36 mouse cellular contexts compared by ENCODE assay signal in the genomic region with DNA sequence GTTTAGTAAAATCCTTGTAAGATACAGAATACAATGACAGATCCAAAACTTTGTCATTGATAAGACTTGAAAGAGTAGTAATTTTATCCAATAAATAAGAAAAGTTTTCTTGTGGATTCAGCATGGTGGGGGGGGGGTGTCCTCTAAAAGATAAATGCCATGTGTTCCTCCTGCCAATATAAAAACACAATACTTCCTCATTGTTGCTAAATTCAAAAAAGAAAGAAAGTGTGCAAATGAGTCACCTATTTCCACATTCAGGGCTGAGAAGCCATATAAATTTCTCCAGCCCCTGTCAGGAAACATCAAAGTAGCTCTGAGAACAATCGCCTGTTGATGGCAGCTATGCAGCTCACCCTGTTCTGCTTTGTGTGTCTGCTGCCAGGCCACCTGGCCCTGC. TPM values are rescaled to one million over a fixed set of nuclear protein-coding genes. Genes with fewer than 3 reads are reported as not detected.
DNase-seq lines count a peak whose midpoint lies in the region; ATAC-seq and TF ChIP-seq lines count a peak whose summit lies in the region.
"Had no signal": no experiment of that assay in that cellular context is flagged by ENCODE, and none has a peak within 500 bp of the region (broad histone marks: within the 10 kb centered on the region; RNA-seq: fewer than 3 reads in every experiment).

Gene Mmp7 (plus strand): TSS at position 301 of the 400 bp plus-strand sequence.

- peak; percentile 55 for ATAC-seq in granulocyte monocyte progenitor cell, adult 5-6 weeks (replicated peaks; ENCODE audit: poor library complexity, severe bottlenecking)
- peak; percentile 47; the same call in 1 of the 2 replicates for ATAC-seq in intestine, postnatal 0 days
- no peak for ATAC-seq in hindbrain, embryonic 12.5 days (ENCODE audit: low FRiP score)
- ATAC-seq: forebrain, embryonic 15.5 days; hindbrain, postnatal 0 days; inflammation-experienced regulatory T-cells, adult 6 months; Patski had no signal

- TF ChIP-seq POLR2A in small intestine, adult 2 months (IDR thresholded peaks at IDR 0.05; ENCODE audit: low read depth, low read length): no peak

- H3K27ac ChIP-seq in intestine, postnatal 0 days (ENCODE audit: low read depth, low read length): no peak within 1 kb of the TSS
- H3K27ac ChIP-seq in small intestine, adult 2 months (ENCODE audit: insufficient read depth, low read depth, low read length): peak within 1 kb of the TSS; percentile 26; the same call in 1 of the 2 replicates
- no peak within 1 kb of the TSS for H3K27ac ChIP-seq in hindbrain, embryonic 12.5 days
- H3K27ac ChIP-seq in hindbrain, embryonic 10.5 days: no peak within 1 kb of the TSS
- H3K27ac ChIP-seq: embryonic facial prominence, embryonic 10.5 days; embryonic facial prominence, embryonic 13.5 days; forebrain, embryonic 12.5 days; forebrain, embryonic 15.5 days; heart, adult 2 months; heart, embryonic 10.5 days; heart, embryonic 13.5 days; hindbrain, embryonic 14.5 days; hindbrain, postnatal 0 days had no signal

- WGBS in intestine, postnatal 0 days: 41% methylated on average over 1 of the region's 1 CpGs
- 19% methylated on average over 1 of the region's 1 CpGs for WGBS in small intestine, adult 2 months
- WGBS in hindbrain, embryonic 12.5 days: 88% methylated on average over 1 of the region's 1 CpGs
- WGBS in hindbrain, embryonic 10.5 days: 80% methylated on average over 1 of the region's 1 CpGs

- no peak within 1 kb of the TSS for H3K4me3 ChIP-seq in intestine, postnatal 0 days (ENCODE audit: low read depth, low read length)
- H3K4me3 ChIP-seq in small intestine, adult 2 months (ENCODE audit: low read depth, low read length): peak within 1 kb of the TSS; percentile 16; the same call in 1 of the 2 replicates
- H3K4me3 ChIP-seq in hindbrain, embryonic 12.5 days: no peak within 1 kb of the TSS
- no peak within 1 kb of the TSS for H3K4me3 ChIP-seq in hindbrain, embryonic 10.5 days
- H3K4me3 ChIP-seq: embryonic facial prominence, embryonic 10.5 days; embryonic facial prominence, embryonic 13.5 days; erythroblast, embryonic 14.5 days; forebrain, embryonic 12.5 days; forebrain, embryonic 15.5 days; heart, adult 2 months; heart, embryonic 10.5 days; heart, embryonic 13.5 days had no signal

- H3K27me3 ChIP-seq in intestine, postnatal 0 days (replicated peaks; ENCODE audit: control insufficient read depth, insufficient read depth, low read length): no peaks in the 10 kb centered on the region
- no peaks in the 10 kb centered on the region for H3K27me3 ChIP-seq in small intestine, adult 2 months (ENCODE audit: control insufficient read depth, insufficient read depth, low read length)
- H3K27me3 ChIP-seq in hindbrain, embryonic 12.5 days: no peaks in the 10 kb centered on the region
- no peaks in the 10 kb centered on the region for H3K27me3 ChIP-seq in hindbrain, embryonic 10.5 days (ENCODE audit: insufficient read depth, poor library complexity, severe bottlenecking)
- H3K27me3 ChIP-seq: CH12.LX; embryonic facial prominence, embryonic 13.5 days; forebrain, embryonic 12.5 days; forebrain, embryonic 15.5 days; heart, embryonic 13.5 days; Patski had no signal

- no peak for TF ChIP-seq CTCF in intestine, postnatal 0 days (IDR thresholded peaks at IDR 0.05; ENCODE audit: low read depth)
- TF ChIP-seq CTCF in small intestine, adult 2 months (IDR thresholded peaks at IDR 0.05; ENCODE audit: extremely low read depth, insufficient read length, insufficient replicate concordance, low read depth, low read length): no peak

- peak; percentile 11 for DNase-seq in 416B (ENCODE audit: low read depth)
- no peak for DNase-seq in hindbrain, embryonic 10.5 days (ENCODE audit: low spot score)
- DNase-seq in heart, postnatal 4 days: no peak
- DNase-seq: adrenal gland, adult 2 months; adrenal gland, postnatal 14 days; B cell, adult 2 months; cerebellum, adult 11-12 months; cerebellum, adult 8-10 months; cerebellum, postnatal 10 days; cerebellum, postnatal 36 days; embryo, embryonic 11 days; gastrocnemius, postnatal 36 days; heart, adult 2 months; heart, postnatal 14 days had no signal

- no peaks in the 10 kb centered on the region for H3K36me3 ChIP-seq in intestine, postnatal 0 days (ENCODE audit: control insufficient read depth, insufficient read depth)
- no peaks in the 10 kb centered on the region for H3K36me3 ChIP-seq in small intestine, adult 2 months (ENCODE audit: control insufficient read depth, insufficient read depth, low read length)
- no peaks in the 10 kb centered on the region for H3K36me3 ChIP-seq in hindbrain, embryonic 12.5 days
- H3K36me3 ChIP-seq in hindbrain, embryonic 10.5 days: no peaks in the 10 kb centered on the region
- H3K36me3 ChIP-seq: embryonic facial prominence, embryonic 10.5 days; embryonic facial prominence, embryonic 13.5 days; forebrain, embryonic 12.5 days; forebrain, embryonic 15.5 days; G1E; heart, embryonic 10.5 days; heart, embryonic 13.5 days had no signal

- H3K4me2 ChIP-seq in intestine, postnatal 0 days (replicated peaks; ENCODE audit: low read depth): no peak within 1 kb of the TSS
- no peak within 1 kb of the TSS for H3K4me2 ChIP-seq in hindbrain, embryonic 12.5 days (replicated peaks)
- H3K4me2 ChIP-seq: embryonic facial prominence, embryonic 13.5 days; forebrain, embryonic 12.5 days; forebrain, embryonic 15.5 days; heart, embryonic 13.5 days; hindbrain, embryonic 14.5 days had no signal

- no peaks in the 10 kb centered on the region for H3K4me1 ChIP-seq in intestine, postnatal 0 days (replicated peaks; ENCODE audit: control insufficient read depth, insufficient read depth, low read length)
- no peaks in the 10 kb centered on the region for H3K4me1 ChIP-seq in small intestine, adult 2 months (ENCODE audit: control insufficient read depth, insufficient read depth, insufficient read length, low read length)
- H3K4me1 ChIP-seq in hindbrain, embryonic 12.5 days: no peaks in the 10 kb centered on the region
- H3K4me1 ChIP-seq in hindbrain, embryonic 10.5 days (replicated peaks): no peaks in the 10 kb centered on the region
- H3K4me1 ChIP-seq: forebrain, embryonic 12.5 days; forebrain, embryonic 15.5 days; heart, embryonic 10.5 days; heart, embryonic 13.5 days had no signal

- no peaks in the 10 kb centered on the region for H3K9me3 ChIP-seq in intestine, postnatal 0 days (ENCODE audit: control insufficient read depth)
- no peaks in the 10 kb centered on the region for H3K9me3 ChIP-seq in hindbrain, embryonic 12.5 days (replicated peaks)
- H3K9me3 ChIP-seq in hindbrain, embryonic 10.5 days: no peaks in the 10 kb centered on the region
- H3K9me3 ChIP-seq: embryonic facial prominence, embryonic 10.5 days; embryonic facial prominence, embryonic 13.5 days; forebrain, embryonic 12.5 days; forebrain, embryonic 15.5 days; G1E; heart, embryonic 10.5 days; heart, embryonic 13.5 days had no signal

- no peak within 1 kb of the TSS for H3K9ac ChIP-seq in intestine, postnatal 0 days (ENCODE audit: low read depth, low read length)
- no peak within 1 kb of the TSS for H3K9ac ChIP-seq in hindbrain, embryonic 12.5 days
- H3K9ac ChIP-seq: embryonic facial prominence, embryonic 13.5 days; forebrain, embryonic 12.5 days; forebrain, embryonic 15.5 days; heart, embryonic 13.5 days; hindbrain, embryonic 14.5 days had no signal

RNA-seq across cellular contexts. Expression of gene Mmp7, which starts in this region (rescaled TPM):
- not detected in 2 replicates for total RNA-seq in granulocyte monocyte progenitor cell, adult 5-6 weeks (2014; fragmentation: Nextera tagmentation)
- not detected in 2 replicates for total RNA-seq in granulocyte monocyte progenitor cell, adult 5-6 weeks (2017)
- 7.1 and 8.8 TPM in 2 replicates for polyA plus RNA-seq in intestine, postnatal 0 days (2015; fragmentation: Nextera tagmentation; extraction: Ambion mirVana)
- polyA plus RNA-seq in small intestine, adult 2 months (2012; rRNA removed): 33.1 and 112 TPM in 2 replicates
- not detected in 2 replicates for polyA plus RNA-seq in hindbrain, embryonic 12.5 days (2016; fragmentation: Nextera tagmentation; extraction: Ambion mirVana)
- not detected in 2 replicates for polyA plus RNA-seq in hindbrain, embryonic 10.5 days (2016; fragmentation: Nextera tagmentation; extraction: Ambion mirVana)
- total RNA-seq in heart, postnatal 4 days (2021): not detected
- total RNA-seq: adrenal gland, adult 2 months; adrenal gland, postnatal 14 days; CH12.LX; G1E; gastrocnemius, adult 8-10 months; gastrocnemius, postnatal 36 days; heart, adult 2 months; heart, postnatal 14 days; hematopoietic stem cell, adult 5-6 weeks; hindbrain, postnatal 0 days had no signal
- polyA plus RNA-seq: adrenal gland, adult 2 months; brain, embryonic 14.5 days; cortical plate, adult 2 months; embryonic facial prominence, embryonic 10.5 days; embryonic facial prominence, embryonic 13.5 days; erythroblast, embryonic 14.5 days; forebrain, embryonic 12.5 days; forebrain, embryonic 15.5 days; G1E; heart, adult 2 months; heart, embryonic 10.5 days; heart, embryonic 13.5 days; heart, embryonic 16.5 days; hindbrain, embryonic 14.5 days; hindbrain, postnatal 0 days; inflammation-experienced regulatory T-cells, adult 6 months; Patski had no signal

Comparison
In these comparisons a context has a peak if more than half of its experiments do, and no peak if none do; other contexts are left out.
1. Peak in ATAC-seq in granulocyte monocyte progenitor cell, adult 5-6 weeks; RNA of the gene not detected or under 1 TPM.